Mouse (Mus musculus) liver, postnatal 0 days (tissue): ENCODE data around the gene Chrm4.

Source experiments
- CTCF ChIP-seq: sonication (generic); IDR thresholded peaks from 2 replicates; pipeline ENCODE4 v1.5.1; 2016; ENCODE audit warnings: antibody characterized with exemption, low read depth
- EP300 ChIP-seq: IDR thresholded peaks from 2 replicates; pipeline ENCODE4 v1.6.1; 2016; ENCODE audit warnings: antibody characterized with exemption, low read depth, mild to moderate bottlenecking

DNA sequence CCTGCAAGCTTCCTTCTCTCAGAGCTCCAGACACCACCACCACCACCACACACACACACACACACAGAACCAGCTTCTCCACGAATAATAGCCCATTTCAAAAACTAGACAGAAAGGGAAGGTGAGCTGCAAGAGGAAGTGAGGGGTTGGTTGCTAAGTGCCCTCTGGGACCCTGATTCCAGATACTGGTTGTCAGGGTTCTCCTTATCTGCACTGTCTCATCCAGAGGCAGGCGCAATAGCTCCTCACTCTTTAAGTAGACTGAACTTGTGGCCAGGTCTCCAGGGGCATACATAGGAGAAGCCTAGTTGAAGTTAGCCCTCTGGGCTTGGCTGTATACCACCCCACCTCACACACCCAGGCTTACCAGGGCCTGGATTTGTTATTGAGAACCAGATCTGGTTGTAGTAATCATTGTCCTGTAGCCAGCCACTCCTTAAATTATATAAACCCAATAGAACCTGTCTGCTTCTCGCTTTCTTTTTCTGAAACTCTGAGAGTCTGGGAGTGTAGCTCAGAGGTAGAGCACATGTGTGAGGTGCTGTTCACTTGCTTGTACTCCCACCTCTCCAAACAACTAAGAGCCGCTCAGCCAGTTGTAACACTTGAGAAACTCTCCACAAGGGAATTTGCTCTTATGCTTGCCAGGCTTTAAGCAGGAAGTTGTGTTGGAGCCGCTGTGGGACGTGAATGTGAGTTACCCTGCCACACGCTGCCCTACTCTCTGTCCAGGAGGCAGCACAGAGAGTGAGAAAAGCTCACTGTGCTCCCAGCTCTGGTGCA, 13.5 kb upstream of the Chrm4 start:
- TF ChIP-seq CTCF: no peak
- TF ChIP-seq EP300: no peak
